Mouse (Mus musculus) cortical plate, adult 2 months (tissue): Measurements from ENCODE around the gene Hoxa11.

Experiments used
- CTCF ChIP-seq: fragments of 200-500 bp; IDR thresholded peaks from 2 replicates; pipeline ENCODE4 v1.5.1; 2011; ENCODE audit warnings: mild to moderate bottlenecking, control low read depth, low read length; ENCODE audit not compliant: insufficient read depth; ENCODE audit errors: extremely low read depth
- POLR2A ChIP-seq: fragments of 200-500 bp; IDR thresholded peaks from 2 replicates; pipeline ENCODE4 v1.6.1; 2011; ENCODE audit warnings: mild to moderate bottlenecking, low read length, control low read depth; ENCODE audit not compliant: insufficient read depth; ENCODE audit errors: extremely low read depth

DNA sequence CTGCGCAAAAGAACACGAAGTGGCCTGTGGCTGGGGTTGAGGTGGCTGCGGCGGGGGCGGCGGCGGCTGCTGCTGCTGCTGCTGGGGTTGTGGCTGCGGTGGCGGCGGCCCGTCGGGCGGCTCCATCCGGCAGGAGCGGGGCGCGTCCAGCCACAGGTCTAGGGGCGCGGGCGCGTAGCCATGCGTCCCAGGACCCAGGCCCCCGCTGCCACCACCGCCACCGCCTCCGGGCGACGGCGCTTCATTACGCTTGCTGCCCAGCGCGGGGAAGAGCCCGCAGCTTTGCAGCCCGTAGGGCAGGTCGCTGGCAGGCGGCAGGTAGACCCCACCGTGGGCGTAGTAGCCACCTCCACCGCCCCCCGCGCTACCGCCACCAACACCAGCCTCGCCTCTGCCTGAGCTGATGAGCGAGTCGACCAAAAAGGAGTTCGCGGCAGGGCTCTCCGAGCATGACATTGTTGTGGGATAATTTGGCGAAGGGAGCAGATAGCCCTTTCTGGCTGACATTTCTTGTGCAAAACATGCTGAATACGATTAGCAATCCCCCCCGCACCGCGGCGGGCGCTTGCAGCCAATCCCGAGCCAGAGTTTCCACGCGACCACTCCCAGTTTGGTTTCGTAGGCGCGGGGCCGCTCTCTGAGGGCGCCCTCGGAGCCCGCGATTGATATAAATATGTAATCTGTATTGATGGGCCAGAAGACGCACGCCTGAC lies 11.0 kb downstream of the Hoxa11 start:
- TF ChIP-seq POLR2A (no peak), CTCF (no peak)
